Mouse (Mus musculus): Measurements from ENCODE around the gene Gm49355.
"Not testable (repeated sequence)": the region's sequence is repeated elsewhere in the genome, so short reads cannot be mapped to it uniquely, and the experiment has no call there.

The Gm49355 gene

GRCm38 (mm10) chr14:12283641-12284040 is at the start of gene Gm49355:
TSS of gene Gm49355 (plus strand) at chr14:12283976.
- no peak for DNase-seq

- no peak for DNase-seq
These were observed 40.0 kb upstream of the Gm49355 start for GRCm38 (mm10) chr14:12243726-12244125.

GRCm38 (mm10) chr14:12276031-12276430 is 7.7 kb upstream of the Gm49355 start:
- no peak for DNase-seq

GRCm38 (mm10) chr14:12284141-12284912 is 551 bp downstream of the Gm49355 start, which contains the start of gene 3830406C13Rik:
TSS of gene 3830406C13Rik (plus strand) at chr14:12284173.
- peak; percentile 85 for DNase-seq

- DNase-seq, result not testable (repeated sequence)
These were observed 6.0 kb downstream of the Gm49355 start for GRCm38 (mm10) chr14:12289747-12290146.

GRCm38 (mm10) chr14:12296391-12296790 is 12.6 kb downstream of the Gm49355 start:
- no peak for DNase-seq

- DNase-seq, result no peak
These were observed 15.4 kb downstream of the Gm49355 start for GRCm38 (mm10) chr14:12299171-12299570.

GRCm38 (mm10) chr14:12299654-12300053 is 15.9 kb downstream of the Gm49355 start:
- DNase-seq, result no peak

GRCm38 (mm10) chr14:12300275-12300674 is 16.5 kb downstream of the Gm49355 start:
- DNase-seq, result no peak

- DNase-seq, result no peak
These were observed 16.9 kb downstream of the Gm49355 start for GRCm38 (mm10) chr14:12300677-12301076.

GRCm38 (mm10) chr14:12303106-12303505 is 19.3 kb downstream of the Gm49355 start:
- no peak for DNase-seq

- DNase-seq, result no peak
These were observed 49.8 kb downstream of the Gm49355 start for GRCm38 (mm10) chr14:12333622-12334021.

- DNase-seq, result no peak
These were observed 51.1 kb downstream of the Gm49355 start for GRCm38 (mm10) chr14:12334925-12335324.

- DNase-seq, result no peak
These were observed 53.7 kb downstream of the Gm49355 start for GRCm38 (mm10) chr14:12337421-12337997.

- no peak for DNase-seq
These were observed 54.4 kb downstream of the Gm49355 start for GRCm38 (mm10) chr14:12337998-12338809.

GRCm38 (mm10) chr14:12338811-12339565 is 55.2 kb downstream of the Gm49355 start:
- DNase-seq, result no peak

GRCm38 (mm10) chr14:12340238-12341074 is 56.7 kb downstream of the Gm49355 start:
- no peak for DNase-seq

- DNase-seq, result no peak
These were observed 57.5 kb downstream of the Gm49355 start for GRCm38 (mm10) chr14:12341075-12341788.

GRCm38 (mm10) chr14:12341789-12342457 is 58.1 kb downstream of the Gm49355 start:
- no peak for DNase-seq

GRCm38 (mm10) chr14:12342458-12343131 is 58.8 kb downstream of the Gm49355 start:
- no peak for DNase-seq

Measured in liver (tissue).